Mouse (Mus musculus) urinary bladder, postnatal 10 days (tissue): ENCODE data around the gene Zfp729b.

ENCODE experiments used
- DNase-seq: peaks from one replicate; pipeline ENCODE4 v3.0.0; 2022; ENCODE audit warnings: low spot score

The Zfp729b gene

DNA sequence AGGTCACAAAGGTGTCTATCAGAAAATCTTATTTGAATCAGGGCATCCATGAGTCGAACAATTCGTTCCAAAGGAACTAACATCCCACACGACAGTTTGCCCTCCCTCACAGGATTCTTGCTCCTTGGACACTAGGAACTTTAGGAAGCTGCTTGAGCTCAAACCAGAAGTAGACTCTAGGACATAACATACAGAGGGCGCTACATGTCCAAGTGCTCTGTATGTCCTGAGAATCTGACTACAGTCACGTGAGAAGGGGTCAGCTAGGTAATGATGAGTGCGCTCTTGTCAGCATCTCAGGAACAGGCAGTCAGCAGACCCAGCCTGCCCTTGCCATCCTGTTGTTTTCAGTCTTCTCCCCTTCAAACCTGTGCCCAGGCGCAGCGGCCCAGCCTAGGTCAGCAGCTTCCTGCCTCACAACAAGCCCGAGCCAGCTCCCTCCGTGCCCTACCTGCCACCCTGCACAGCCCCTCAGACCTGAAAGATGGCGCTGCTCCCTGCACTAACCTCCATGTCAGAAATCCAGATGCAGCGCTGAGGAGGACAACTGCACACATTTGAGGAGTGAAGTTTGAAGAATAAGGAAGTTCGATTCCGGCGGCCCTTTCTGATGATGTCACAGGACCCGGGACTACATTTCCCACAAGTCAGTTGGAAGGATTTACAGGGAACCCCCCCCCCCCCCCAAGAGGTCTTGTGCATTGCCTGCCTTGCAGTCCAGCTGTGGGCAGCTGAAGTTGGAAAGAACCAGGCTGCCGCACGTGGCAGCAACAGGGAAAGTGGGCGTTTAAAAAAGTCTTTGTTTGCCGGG, at the start of gene Zfp729b:
Gene Zfp729b (minus strand): TSS at position 642 of the 811 bp plus-strand sequence.
- DNase-seq = peak; percentile 71

GRCm38 (mm10) chr13:67652496-67652895, 43.0 kb upstream of the Zfp729b start:
- no peak for DNase-seq

GRCm38 (mm10) chr13:67637294-67638007, 27.9 kb upstream of the Zfp729b start, which contains the start of the genes Gm49345 and Zfp729a:
Gene Gm49345, minus strand, starts transcription at chr13:67637769.
Gene Zfp729a, minus strand, starts transcription at chr13:67637791.
- DNase-seq = peak; percentile 22

DNA sequence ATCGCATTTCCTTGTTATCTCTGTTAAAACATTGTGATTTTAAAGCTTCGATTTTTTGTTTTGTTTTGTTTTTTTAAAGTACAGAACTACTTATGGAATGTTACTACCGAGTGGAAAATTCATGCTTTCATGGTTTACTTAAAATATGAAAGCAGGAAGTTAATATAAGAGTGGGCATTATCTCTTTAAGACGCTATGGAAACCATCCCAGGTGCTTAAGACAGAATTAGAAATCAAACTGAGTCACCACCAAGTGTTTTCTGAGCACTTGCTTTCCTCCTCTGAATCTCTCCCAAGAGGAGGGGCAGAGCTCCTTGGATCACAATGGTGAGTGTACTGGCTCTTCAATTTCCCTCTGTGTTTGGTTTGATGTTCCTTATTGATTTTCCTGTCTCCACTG, 601 bp upstream of the Zfp729b start:
- no peak for DNase-seq

GRCm38 (mm10) chr13:67572591-67573189, 36.8 kb downstream of the Zfp729b start:
- no peak for DNase-seq

- no peak for DNase-seq
These were observed 55.8 kb downstream of the Zfp729b start, which contains the start of gene Zfp748 for GRCm38 (mm10) chr13:67553730-67554129. Gene Zfp748, minus strand, starts transcription at chr13:67553830.

GRCm38 (mm10) chr13:67552505-67553346, 56.8 kb downstream of the Zfp729b start:
- DNase-seq = peak; percentile 25

GRCm38 (mm10) chr13:67545941-67546340, 63.6 kb downstream of the Zfp729b start:
- no peak for DNase-seq
